8 mouse cellular contexts compared by ENCODE assay signal in genomic region chr14:111681773-111682172, GRCm38 (mm10). TPM values are rescaled to one million over a fixed set of nuclear protein-coding genes. Genes with fewer than 3 reads are reported as not detected.
A peak's percentile ranks its signal among the peaks of the same experiment; 100 is the strongest.
DNase-seq lines count a peak whose midpoint lies in the region; ATAC-seq and TF ChIP-seq lines count a peak whose summit lies in the region.

No protein-coding gene starts in this region.

- peak overlapping the region; percentile 62 for H3K4me3 ChIP-seq in heart, embryonic 15.5 days
- H3K4me3 ChIP-seq in forebrain, postnatal 0 days (ENCODE audit: low read depth, low read length): peak overlapping the region; percentile 40

- TF ChIP-seq POLR2A in brain, embryonic 14.5 days (IDR thresholded peaks at IDR 0.05; ENCODE audit: borderline replicate concordance, extremely low read depth, insufficient read depth, insufficient read length, poor library complexity, severe bottlenecking): no peak

- peaks cover 20% of the 10 kb centered on the region for H3K4me1 ChIP-seq in heart, embryonic 15.5 days (replicated peaks)
- 0 out of 2 replicates have a peak, but pooled peaks cover 4% of the 10 kb centered on the region for H3K4me1 ChIP-seq in forebrain, postnatal 0 days (ENCODE audit: insufficient read depth)

- no peaks in the 10 kb centered on the region for H3K9me3 ChIP-seq in heart, embryonic 15.5 days (replicated peaks)
- H3K9me3 ChIP-seq in forebrain, postnatal 0 days (ENCODE audit: low read length): no peaks in the 10 kb centered on the region

- H3K27ac ChIP-seq in heart, embryonic 15.5 days: no peak overlapping the region
- H3K27ac ChIP-seq in forebrain, postnatal 0 days (ENCODE audit: low read depth, low read length): no peak overlapping the region

- DNase-seq in heart, postnatal 36 days: no peak
- peak; percentile 60 for DNase-seq in brain, embryonic 14.5 days (ENCODE audit: low read depth)
- DNase-seq in forebrain, postnatal 0 days: no peak
- peak; percentile 18 for DNase-seq in mesoderm, embryonic 11.5 days (ENCODE audit: low read depth, low spot score)
- DNase-seq in urinary bladder, postnatal 25 days (ENCODE audit: low spot score): no peak
- DNase-seq in ovary, postnatal 36 days (ENCODE audit: low spot score): no peak

- H3K9ac ChIP-seq in heart, embryonic 15.5 days: peak overlapping the region; percentile 60
- peak overlapping the region; percentile 45 for H3K9ac ChIP-seq in forebrain, postnatal 0 days

- peak overlapping the region; percentile 92 for H3K4me2 ChIP-seq in heart, embryonic 15.5 days
- peak overlapping the region; percentile 77 for H3K4me2 ChIP-seq in forebrain, postnatal 0 days (ENCODE audit: low read depth)

- WGBS in heart, embryonic 15.5 days: 5% methylated on average over 13 of the region's 13 CpGs
- WGBS in forebrain, postnatal 0 days: 8% methylated on average over 13 of the region's 13 CpGs

- H3K36me3 ChIP-seq in heart, embryonic 15.5 days: no peaks in the 10 kb centered on the region
- H3K36me3 ChIP-seq in forebrain, postnatal 0 days (ENCODE audit: insufficient read depth): no peaks in the 10 kb centered on the region

- intact Hi-C loops in heart, postnatal 36 days (cut with DNase I): no loop called here

- ATAC-seq in heart, embryonic 15.5 days (replicated peaks; ENCODE audit: insufficient number of reproducible peaks, insufficient read depth, low FRiP score, low read depth): no peak
- ATAC-seq in forebrain, postnatal 0 days: no peak
- no peak for ATAC-seq in megakaryocyte-erythroid progenitor cell, adult 5-6 weeks (replicated peaks; ENCODE audit: low FRiP score, low TSS enrichment, poor library complexity, severe bottlenecking)

- peaks cover 30% of the 10 kb centered on the region for H3K27me3 ChIP-seq in heart, embryonic 15.5 days
- H3K27me3 ChIP-seq in forebrain, postnatal 0 days (ENCODE audit: insufficient read depth, low read length): no peaks in the 10 kb centered on the region

- no peak for TF ChIP-seq CTCF in brain, embryonic 14.5 days (IDR thresholded peaks at IDR 0.05; ENCODE audit: borderline replicate concordance, extremely low read depth, insufficient read depth, insufficient read length)
- no peak for TF ChIP-seq CTCF in forebrain, postnatal 0 days (IDR thresholded peaks at IDR 0.05; ENCODE audit: low read depth)

RNA-seq across cellular contexts. Expression of gene Slitrk5, which starts 6.9 kb away (rescaled TPM):
- 5.9 and 6.3 TPM in 2 replicates for polyA plus RNA-seq in heart, embryonic 15.5 days (2015; fragmentation: Nextera tagmentation; extraction: Ambion mirVana)
- under 1 TPM in 1 of 2 experiments, not detected in 1; 0.05 TPM for total RNA-seq in heart, postnatal 36 days (2021)
- polyA plus RNA-seq in brain, embryonic 14.5 days (2012; rRNA removed): 18.3 and 27.3 TPM in 2 replicates
- total RNA-seq in forebrain, postnatal 0 days (2014; rRNA removed): 42.6 and 43.6 TPM in 2 replicates
- polyA plus RNA-seq in forebrain, postnatal 0 days (2015; fragmentation: Nextera tagmentation; extraction: Ambion mirVana): 21.8 and 27.3 TPM in 2 replicates
- total RNA-seq in megakaryocyte-erythroid progenitor cell, adult 5-6 weeks (2014; fragmentation: Nextera tagmentation): not detected in 2 replicates
- not detected in 2 replicates for total RNA-seq in megakaryocyte-erythroid progenitor cell, adult 5-6 weeks (2017)

Comparison
In these comparisons a context has a peak if more than half of its experiments do, and no peak if none do; other contexts are left out.
1. DNase-seq: peak in brain, embryonic 14.5 days (single experiment) and mesoderm, embryonic 11.5 days (single experiment); none in heart, postnatal 36 days (0 of 2), forebrain, postnatal 0 days (single experiment), urinary bladder, postnatal 25 days (single experiment) and ovary, postnatal 36 days (single experiment).
2. RNA of gene Slitrk5, which starts 6.9 kb away (total RNA-seq): 42.6 to 43.6 TPM in forebrain, postnatal 0 days; 0.05 TPM in heart, postnatal 36 days and not detected in megakaryocyte-erythroid progenitor cell, adult 5-6 weeks; every median in the first group is over 10 times any median in the second.